Mouse (Mus musculus) intestine, postnatal 0 days (tissue): ENCODE results near the gene Klhl29. TPM values are rescaled to one million over a fixed set of nuclear protein-coding genes. Genes with fewer than 3 reads are reported as not detected.

ENCODE experiments used
- ATAC-seq: fragments of 200-750 bp; cut with Nextera tagmentation; 2 replicates; pipeline ENCODE4 v1.8.0; 2017; ENCODE audit warnings: mild to moderate bottlenecking, moderate TSS enrichment, moderate library complexity
- H3K27ac ChIP-seq: fragments of 300-500 bp; sonication (generic); 2 replicates; pipeline ENCODE4 v1.5.1; 2014; ENCODE audit warnings: mild to moderate bottlenecking, low read depth, low read length, moderate library complexity
- H3K27me3 ChIP-seq: fragments of 300-500 bp; sonication (generic); replicated peaks from 2 replicates; pipeline ENCODE4 v1.6.1; 2014; ENCODE audit warnings: low read length, mixed read lengths; ENCODE audit not compliant: control insufficient read depth, insufficient read depth
- H3K36me3 ChIP-seq: fragments of 300-500 bp; sonication (generic); 2 replicates; pipeline ENCODE4 v1.6.1; 2014; ENCODE audit warnings: mild to moderate bottlenecking, moderate library complexity; ENCODE audit not compliant: control insufficient read depth, insufficient read depth
- H3K4me1 ChIP-seq: fragments of 300-500 bp; sonication (generic); replicated peaks from 2 replicates; pipeline ENCODE4 v1.6.1; 2014; ENCODE audit warnings: antibody characterized with exemption, low read length, mixed read lengths; ENCODE audit not compliant: control insufficient read depth, insufficient read depth
- H3K4me2 ChIP-seq: fragments of 300-500 bp; sonication (generic); replicated peaks from 2 replicates; pipeline ENCODE4 v1.6.1; 2014; ENCODE audit warnings: low read depth, mild to moderate bottlenecking, moderate library complexity
- H3K4me3 ChIP-seq: fragments of 300-500 bp; sonication (generic); 2 replicates; pipeline ENCODE4 v1.5.1; 2014; ENCODE audit warnings: low read depth, low read length
- H3K9ac ChIP-seq: fragments of 300-500 bp; sonication (generic); 2 replicates; pipeline ENCODE4 v1.6.1; 2014; ENCODE audit warnings: mild to moderate bottlenecking, low read depth, low read length
- H3K9me3 ChIP-seq: fragments of 300-500 bp; sonication (generic); 2 replicates; pipeline ENCODE4 v1.6.1; 2016; ENCODE audit warnings: mixed run types; ENCODE audit not compliant: control insufficient read depth
- CTCF ChIP-seq: sonication (generic); IDR thresholded peaks from 2 replicates; pipeline ENCODE4 v1.5.1; 2016; ENCODE audit warnings: low read depth, mild to moderate bottlenecking, control low read depth, antibody characterized with exemption, moderate library complexity
- WGBS: fragments of 180-500 bp; shearing (Covaris S2); extraction: QIAGEN DNeasy Blood & Tissue Kit; methylation state at CpG from one replicate; pipeline ENCODE4 v1.1.7; 2014; 5-methylcytosine and 5-hydroxymethylcytosine counted together
- polyA plus RNA-seq: library from polyadenylated mRNA; unstranded; fragments of >200 nt; fragmentation: Nextera tagmentation; extraction: Ambion mirVana; gene quantifications from 2 replicates; pipeline ENCODE4 v1.2.1, GENCODE M21; 2015

Gene Klhl29
- polyA plus RNA-seq, 1 experiment from 2014 or later = 0.34 TPM

DNA sequence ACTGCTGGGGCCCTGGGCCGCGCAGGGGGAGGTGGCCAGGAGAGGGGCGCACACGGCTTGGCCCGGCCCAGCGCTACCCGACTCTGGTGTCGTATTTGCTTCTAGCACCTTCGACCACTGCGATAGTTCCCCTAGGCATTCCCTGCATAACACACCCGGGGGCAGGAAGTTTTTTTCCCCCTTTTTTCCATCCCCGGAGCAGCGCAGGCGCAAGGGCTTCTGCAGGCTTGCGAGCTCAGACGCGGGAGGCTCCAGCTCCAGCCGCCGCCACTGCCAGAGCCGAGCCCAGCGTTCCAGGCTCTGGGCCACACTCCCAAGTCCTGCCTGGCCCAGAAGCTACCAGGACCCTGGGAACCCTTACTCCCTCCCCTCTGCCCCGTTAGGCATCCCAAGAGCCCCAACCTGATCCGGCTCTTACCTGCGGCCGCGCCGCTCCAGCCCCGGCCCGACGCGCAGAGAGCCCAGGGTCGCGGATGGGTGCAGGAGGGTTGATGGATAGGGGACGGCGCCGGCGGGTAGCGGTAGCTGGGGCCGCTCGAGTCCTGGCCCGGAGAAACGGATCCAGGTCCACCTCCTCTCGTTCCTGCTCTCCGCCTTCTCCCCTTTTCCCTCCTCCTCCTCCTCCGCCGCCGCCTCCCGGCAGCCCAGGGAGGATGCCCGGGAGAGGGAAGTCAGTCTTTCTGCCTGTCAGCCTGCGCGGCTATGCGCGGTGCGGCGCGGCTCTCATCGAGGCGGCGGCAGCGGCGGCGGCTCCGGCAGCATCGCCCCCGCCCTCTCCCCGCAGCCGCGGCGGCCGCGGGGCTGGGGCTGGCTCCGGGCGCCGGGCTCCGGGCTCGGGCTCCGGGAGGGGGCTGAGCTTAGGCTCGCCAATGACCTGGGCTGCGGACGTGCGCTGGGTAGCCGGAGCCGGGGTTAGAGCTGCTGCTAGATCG, 532 bp downstream of the Klhl29 start:
- H3K27ac ChIP-seq = 0 out of 2 replicates have a peak overlapping the region, but pooled peaks have one; percentile 15
- peak overlapping the region; percentile 95 for H3K4me2 ChIP-seq
- no peaks in the 10 kb centered on the region for H3K36me3 ChIP-seq
- H3K4me1 ChIP-seq = 0 out of 2 replicates have a peak, but pooled peaks cover 2% of the 10 kb centered on the region
- peak overlapping the region; percentile 46 for H3K9ac ChIP-seq
- under 1% methylated on average over 77 of the region's 84 CpGs for WGBS
- no peak for TF ChIP-seq CTCF
- peak overlapping the region; percentile 70 for H3K4me3 ChIP-seq
- ATAC-seq = peak; percentile 39
- peaks cover 38% of the 10 kb centered on the region for H3K27me3 ChIP-seq
- no peaks in the 10 kb centered on the region for H3K9me3 ChIP-seq

DNA sequence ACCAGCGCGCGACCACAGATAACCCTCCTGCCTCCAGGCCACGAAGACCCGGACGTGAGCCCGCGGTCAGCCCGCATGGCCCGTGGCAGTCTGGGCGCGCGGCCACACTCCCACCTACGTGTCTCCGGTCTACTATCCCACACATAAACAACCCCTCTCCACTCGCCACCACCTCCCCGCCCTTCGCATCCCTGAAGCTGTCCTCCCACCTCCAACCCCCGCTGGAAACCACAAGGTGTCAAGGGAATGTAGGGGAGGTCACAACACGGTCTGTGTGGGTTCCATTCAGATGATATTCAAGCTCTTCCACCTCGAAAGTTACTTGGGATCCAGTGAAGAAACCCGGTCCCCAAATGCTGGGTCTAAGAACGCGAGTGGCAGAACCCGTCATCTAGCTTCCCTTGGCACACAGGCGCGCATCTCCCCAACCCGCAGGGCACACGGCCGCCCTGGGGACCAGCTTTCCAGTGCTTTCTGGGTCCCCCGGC, 1.2 kb downstream of the Klhl29 start:
- peak overlapping the region; percentile 95 for H3K4me2 ChIP-seq
- H3K36me3 ChIP-seq = no peaks in the 10 kb centered on the region
- no peak overlapping the region for H3K27ac ChIP-seq
- peaks cover 38% of the 10 kb centered on the region for H3K27me3 ChIP-seq
- TF ChIP-seq CTCF = no peak
- peak overlapping the region; percentile 46 for H3K9ac ChIP-seq
- no peaks in the 10 kb centered on the region for H3K9me3 ChIP-seq
- WGBS = 1% methylated on average over 31 of the region's 31 CpGs
- H3K4me1 ChIP-seq = 0 out of 2 replicates have a peak, but pooled peaks cover 2% of the 10 kb centered on the region
- ATAC-seq = 0 out of 2 replicates have a peak, but pooled peaks have one; percentile 10
- H3K4me3 ChIP-seq = peak overlapping the region; percentile 70

- WGBS = under 1% methylated on average over 42 of the region's 42 CpGs
- H3K4me3 ChIP-seq = peak overlapping the region; percentile 70
- peak overlapping the region; percentile 95 for H3K4me2 ChIP-seq
- H3K4me1 ChIP-seq = 0 out of 2 replicates have a peak, but pooled peaks cover 2% of the 10 kb centered on the region
- no peak for TF ChIP-seq CTCF
- ATAC-seq = no peak
- no peaks in the 10 kb centered on the region for H3K9me3 ChIP-seq
- H3K9ac ChIP-seq = peak overlapping the region; percentile 46; the same call in 1 of the 2 replicates
- no peaks in the 10 kb centered on the region for H3K36me3 ChIP-seq
- peaks cover 38% of the 10 kb centered on the region for H3K27me3 ChIP-seq
- no peak overlapping the region for H3K27ac ChIP-seq
Observed at GRCm38 (mm10) chr12:5373641-5374195, 1.8 kb downstream of the Klhl29 start.

- H3K9me3 ChIP-seq = no peaks in the 10 kb centered on the region
- WGBS = 88% methylated on average over 4 of the region's 4 CpGs
Observed at GRCm38 (mm10) chr12:5369396-5369795, 6.1 kb downstream of the Klhl29 start.

GRCm38 (mm10) chr12:5364836-5365235, 10.6 kb downstream of the Klhl29 start:
- no peaks in the 10 kb centered on the region for H3K27me3 ChIP-seq
- H3K4me3 ChIP-seq = no peak overlapping the region
- H3K9ac ChIP-seq = no peak overlapping the region
- ATAC-seq = no peak
- no peak for TF ChIP-seq CTCF
- no peaks in the 10 kb centered on the region for H3K36me3 ChIP-seq
- 87% methylated on average over 3 of the region's 3 CpGs for WGBS
- no peak overlapping the region for H3K27ac ChIP-seq
- no peak overlapping the region for H3K4me2 ChIP-seq
- no peaks in the 10 kb centered on the region for H3K4me1 ChIP-seq
- no peaks in the 10 kb centered on the region for H3K9me3 ChIP-seq

More at GRCm38 (mm10) chr12:5369396-5369795, 6.1 kb downstream of the Klhl29 start:
- H3K4me2 ChIP-seq = no peak overlapping the region
- H3K36me3 ChIP-seq = no peaks in the 10 kb centered on the region
- no peak overlapping the region for H3K9ac ChIP-seq
- peaks cover 17% of the 10 kb centered on the region for H3K27me3 ChIP-seq
- TF ChIP-seq CTCF = no peak
- no peak for ATAC-seq
- H3K27ac ChIP-seq = no peak overlapping the region
- no peak overlapping the region for H3K4me3 ChIP-seq
- no peaks in the 10 kb centered on the region for H3K4me1 ChIP-seq
